Mouse (Mus musculus): ENCODE measurements at regions not wholly inside any gene's neighbourhood (a gene's known extent, or its start where the extent isn't known, plus 50 kb on each side); places are given as distances from the start of the nearest gene placed in this dataset.

DNA sequence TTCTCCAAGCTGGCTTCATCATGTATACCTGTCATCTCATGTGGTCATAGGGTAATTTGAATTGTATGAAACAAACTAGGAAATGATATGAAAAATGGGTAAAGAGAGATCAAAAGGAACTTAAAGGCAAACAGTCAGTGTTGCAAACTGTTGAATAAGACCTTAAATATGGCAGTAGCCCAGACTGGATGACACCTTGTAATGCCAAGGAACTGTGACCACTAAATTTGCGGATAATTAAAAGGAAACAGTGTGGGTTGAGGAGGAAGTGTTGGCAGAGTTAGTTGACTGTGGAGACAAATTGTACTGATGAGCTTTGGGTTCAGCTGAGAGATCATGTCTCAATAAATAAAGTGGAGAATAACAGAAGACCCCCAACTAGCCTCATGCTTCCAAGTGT lies 147.3 kb upstream of the Rasa1 start:
- DNase-seq (ENCODE audit: extremely low read depth, low read depth), result no peak

DNA sequence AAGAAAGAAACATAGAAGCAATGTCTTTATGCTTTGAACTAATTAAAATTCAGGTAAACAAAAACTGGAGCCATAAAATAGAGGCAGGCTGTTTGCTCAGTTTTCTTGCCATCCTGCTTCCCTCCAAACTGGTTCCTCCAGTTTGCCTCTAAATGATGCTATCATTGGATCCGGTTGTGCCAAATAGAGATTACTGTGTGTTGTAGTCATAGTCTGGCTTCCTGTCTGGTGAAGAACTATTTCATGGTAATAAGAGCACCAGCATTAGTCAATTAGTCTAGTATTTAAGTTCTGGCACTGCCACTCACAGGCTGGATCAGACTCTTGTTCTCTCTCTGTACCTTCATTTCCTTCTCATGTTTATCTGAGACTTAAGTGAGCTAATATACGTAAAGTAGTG lies 141.9 kb upstream of the Rasa1 start:
- DNase-seq (ENCODE audit: extremely low read depth, low read depth), result no peak

GRCm38 (mm10) chr13:85430040-85430439 lies 141.1 kb upstream of the Rasa1 start:
- DNase-seq (ENCODE audit: extremely low read depth, low read depth), result no peak

DNA sequence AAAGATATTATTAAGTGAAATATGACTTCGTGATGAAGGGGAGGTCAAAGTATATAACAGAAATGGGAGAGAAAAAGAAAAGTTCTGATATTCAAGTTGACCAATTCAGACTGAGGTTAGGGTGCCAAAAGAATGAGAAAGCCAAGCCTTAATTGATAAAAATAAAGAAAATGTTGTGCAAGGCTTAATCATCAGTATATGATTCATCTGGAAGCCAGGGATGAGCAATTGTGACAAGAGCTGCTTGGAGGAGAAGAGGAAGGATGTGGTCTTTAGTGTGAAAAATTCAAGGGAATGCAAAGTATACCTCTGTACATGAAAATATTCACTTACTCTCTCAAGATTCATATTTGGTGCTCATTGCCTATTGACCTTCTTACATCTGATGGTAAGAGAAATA lies 129.7 kb upstream of the Rasa1 start:
- DNase-seq (ENCODE audit: extremely low read depth, low read depth), result no peak

DNA sequence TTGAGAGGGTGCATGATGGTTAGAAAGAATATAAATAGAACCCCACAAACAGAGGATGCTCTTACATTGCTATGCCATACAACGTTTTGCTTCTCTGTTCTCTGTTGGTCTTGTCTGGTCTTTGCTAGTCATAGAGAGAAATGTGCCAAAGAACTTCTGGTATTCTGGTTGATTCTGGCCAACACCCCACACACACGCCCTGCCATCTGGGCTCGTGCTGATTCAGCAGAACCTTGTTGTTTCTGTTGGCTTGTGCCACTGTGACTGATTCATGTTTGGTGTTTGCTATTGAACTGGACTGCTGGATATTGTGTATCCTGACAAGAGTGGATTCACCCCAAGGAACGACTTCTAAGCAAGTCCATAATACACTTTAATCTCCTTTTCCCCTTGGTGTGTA lies 126.0 kb upstream of the Rasa1 start:
- no peak for DNase-seq (ENCODE audit: extremely low read depth, low read depth)

GRCm38 (mm10) chr13:85411327-85411726 lies 122.4 kb upstream of the Rasa1 start:
- no peak for DNase-seq (ENCODE audit: extremely low read depth, low read depth)

DNA sequence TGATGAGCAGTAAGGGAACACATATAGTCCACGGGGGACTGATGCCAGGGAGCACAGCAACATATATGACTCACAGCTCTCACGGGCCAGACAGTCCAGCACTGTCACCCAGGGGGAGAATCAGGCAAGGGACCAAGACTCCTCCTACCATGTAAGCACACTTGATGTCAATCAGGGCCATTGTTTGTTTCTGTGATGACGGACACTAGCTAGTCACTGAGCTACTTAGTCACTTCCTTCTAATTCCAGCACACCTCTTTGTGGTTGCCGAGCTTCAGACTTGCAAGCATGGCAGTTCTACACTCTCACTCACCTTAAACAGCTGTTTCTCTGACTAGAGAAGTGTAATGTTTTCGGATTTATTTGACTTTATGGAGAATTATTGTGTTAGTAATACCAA lies 109.9 kb upstream of the Rasa1 start:
- no peak for DNase-seq (ENCODE audit: extremely low read depth, low read depth)

DNA sequence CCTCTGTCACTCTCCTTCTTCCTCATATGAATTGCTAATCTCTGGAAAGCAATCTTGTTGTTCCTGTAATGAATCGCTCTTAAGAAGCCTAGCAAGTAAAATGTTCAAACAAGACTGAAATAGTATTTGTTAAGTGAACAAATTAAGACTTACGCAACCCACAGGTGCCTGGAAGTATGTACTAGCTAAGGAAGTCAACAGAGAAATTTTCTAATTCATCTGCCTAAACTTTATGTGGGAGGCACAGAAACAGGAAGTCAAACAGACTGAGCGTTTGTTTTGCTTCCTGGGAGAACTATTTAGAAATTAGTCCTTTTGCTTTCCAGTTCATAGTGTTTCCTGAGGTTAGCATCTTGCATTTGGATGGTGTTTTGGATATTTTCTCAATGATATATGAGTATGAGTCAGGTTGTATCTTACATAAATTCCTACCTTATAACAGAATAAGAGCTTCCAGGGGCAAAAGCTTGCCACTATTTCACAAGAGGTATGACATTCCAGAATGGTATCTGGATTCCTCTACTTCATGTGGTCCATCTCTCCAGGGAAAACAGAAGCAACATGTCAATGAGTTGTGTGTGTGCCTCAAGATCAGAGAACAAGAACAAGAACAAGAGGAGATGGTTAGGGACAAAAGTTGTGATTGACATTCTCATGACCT lies 87.5 kb upstream of the Rasa1 start:
- DNase-seq (ENCODE audit: extremely low read depth, low read depth), result peak; percentile 6

DNA sequence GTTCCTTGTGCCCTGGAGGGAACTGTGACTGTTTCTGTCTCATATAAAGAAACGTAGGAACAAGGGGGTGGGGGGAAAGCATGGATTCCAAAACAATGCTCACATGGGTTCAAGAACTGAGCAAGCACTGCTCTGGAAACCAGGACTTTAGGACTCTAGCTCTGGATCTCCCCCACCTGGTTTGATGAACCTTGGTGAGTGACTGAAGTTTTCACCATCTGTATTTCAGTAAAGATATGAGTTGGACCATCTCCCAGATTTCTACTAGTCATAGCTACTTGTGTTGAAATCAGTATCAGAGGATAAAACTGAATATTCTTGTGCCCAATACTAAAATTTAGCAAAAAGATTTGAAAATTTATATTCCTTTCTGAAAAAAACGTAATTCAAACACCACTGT lies 70.7 kb upstream of the Rasa1 start:
- no peak for DNase-seq (ENCODE audit: extremely low read depth, low read depth)

- no peak for DNase-seq (ENCODE audit: extremely low read depth, low read depth)
These were observed 70.2 kb upstream of the Rasa1 start for GRCm38 (mm10) chr13:85359143-85359542.

DNA sequence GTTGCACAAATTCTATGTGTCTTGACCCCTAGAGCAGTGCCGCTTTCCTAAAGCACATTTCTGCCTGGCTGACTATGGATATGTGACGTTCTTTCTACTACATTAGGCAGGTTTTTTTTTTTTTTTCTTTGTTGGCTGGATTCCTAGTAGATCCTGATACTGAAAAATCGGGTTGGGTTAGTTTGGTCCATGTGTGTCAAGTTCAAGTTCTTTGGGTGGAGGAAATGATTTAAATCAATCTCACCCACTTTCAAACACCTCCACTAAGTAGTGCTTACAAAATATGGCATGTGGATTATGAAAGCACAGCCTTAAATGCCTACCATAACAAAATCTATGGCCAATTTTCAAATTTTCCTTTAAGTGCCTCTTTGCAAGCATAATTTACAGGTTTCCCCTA lies 63.1 kb upstream of the Rasa1 start:
- DNase-seq (ENCODE audit: extremely low read depth, low read depth), result no peak

All from MEL-GATA-1-ER (cell line).